Mouse (Mus musculus): ENCODE data around the gene Gga3.
"Not testable (repeated sequence)": the region's sequence is repeated elsewhere in the genome, so short reads cannot be mapped to it uniquely, and the experiment has no call there.

The Gga3 gene

GRCm38 (mm10) chr11:115603476-115604303 lies at the start of gene Gga3, which contains the start of gene Mrps7:
Gene Gga3, minus strand, starts transcription at chr11:115604051.
Gene Mrps7, plus strand, starts transcription at chr11:115603925.
- peak; percentile 94 for DNase-seq

DNA sequence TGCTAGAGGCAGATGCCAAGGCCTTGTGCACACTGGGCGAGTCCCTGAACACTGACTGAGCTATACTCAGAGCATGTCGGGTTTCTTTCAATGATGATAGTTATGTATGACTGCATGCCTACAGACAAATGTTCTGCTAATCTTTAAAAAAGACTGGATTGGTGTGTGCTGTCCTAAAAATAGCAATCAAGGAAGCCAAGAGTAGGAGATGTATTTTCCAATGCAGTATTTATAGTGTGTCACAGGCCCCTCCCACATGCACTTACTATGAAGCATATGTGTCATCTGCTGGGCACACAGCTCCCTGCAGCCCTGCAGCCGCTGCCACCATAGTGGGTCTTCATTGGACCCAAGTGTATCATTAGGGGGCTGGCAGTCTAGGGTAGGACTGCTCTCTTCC lies 49.3 kb upstream of the Gga3 start:
- no peak for DNase-seq

DNA sequence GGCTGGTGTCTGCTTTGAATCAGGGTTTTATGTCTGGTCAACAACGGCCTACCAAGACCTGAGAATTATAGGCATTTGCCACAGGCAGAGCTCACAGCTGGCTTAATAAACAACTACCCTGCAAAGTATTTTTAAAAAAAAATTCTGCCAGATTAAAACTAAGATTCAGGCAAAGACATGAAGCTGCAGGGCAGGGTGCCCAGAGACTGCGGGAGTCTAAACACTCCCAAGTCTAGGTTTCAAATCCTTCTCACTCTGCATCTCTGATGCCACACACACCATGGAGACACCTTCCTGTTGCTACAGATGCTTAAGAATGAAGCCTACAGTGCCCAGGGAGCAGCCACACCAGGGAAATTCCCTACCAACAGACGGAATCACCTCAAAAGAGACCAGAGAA lies 47.8 kb upstream of the Gga3 start:
- DNase-seq, result no peak

DNA sequence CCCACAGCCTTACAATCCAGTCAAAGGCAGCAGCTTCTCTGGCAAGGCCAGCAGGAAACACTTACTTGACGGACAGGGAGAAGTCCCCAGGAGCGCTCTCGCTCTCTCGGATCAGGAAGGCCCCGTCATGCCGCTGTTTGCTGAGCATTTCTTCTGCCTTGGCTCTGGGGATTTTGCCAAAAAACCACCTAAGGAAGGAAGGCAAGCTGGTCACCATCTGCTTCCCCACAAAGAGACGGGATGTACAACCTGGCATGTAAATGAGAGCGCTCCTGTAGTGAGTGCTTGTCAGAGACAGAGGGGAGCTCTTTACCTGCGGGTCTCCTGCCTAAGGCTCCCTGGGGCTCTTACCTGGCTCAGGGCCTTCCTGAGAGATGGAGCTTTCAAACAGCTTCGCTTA lies 45.9 kb upstream of the Gga3 start:
- no peak for DNase-seq

- DNase-seq, result peak; percentile 59
Measured at GRCm38 (mm10) chr11:115647459-115647858, 43.6 kb upstream of the Gga3 start.

- DNase-seq, result peak; percentile 30
Measured at GRCm38 (mm10) chr11:115646439-115646838, 42.6 kb upstream of the Gga3 start.

DNA sequence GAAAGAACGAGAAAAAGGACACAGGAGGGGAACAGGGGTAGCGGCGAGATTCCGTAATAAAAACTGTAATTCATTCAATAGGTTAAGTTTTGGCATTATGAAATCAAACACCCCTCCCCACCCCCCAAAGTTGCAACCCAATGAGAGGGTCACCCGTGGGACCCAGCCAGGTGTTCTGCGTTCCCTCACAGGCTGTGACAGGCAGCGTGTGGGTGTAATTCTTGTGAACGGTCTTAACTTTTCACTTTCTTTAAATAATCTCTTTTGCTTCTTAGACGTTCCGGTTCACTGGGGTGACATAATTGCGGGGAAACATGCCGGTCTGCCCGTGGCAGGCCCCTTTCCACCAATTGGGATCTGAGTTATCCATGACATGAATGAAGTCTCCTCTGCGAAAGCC lies 41.6 kb upstream of the Gga3 start:
- DNase-seq, result not testable (repeated sequence)

GRCm38 (mm10) chr11:115644308-115644707 lies 40.5 kb upstream of the Gga3 start:
- no peak for DNase-seq

DNA sequence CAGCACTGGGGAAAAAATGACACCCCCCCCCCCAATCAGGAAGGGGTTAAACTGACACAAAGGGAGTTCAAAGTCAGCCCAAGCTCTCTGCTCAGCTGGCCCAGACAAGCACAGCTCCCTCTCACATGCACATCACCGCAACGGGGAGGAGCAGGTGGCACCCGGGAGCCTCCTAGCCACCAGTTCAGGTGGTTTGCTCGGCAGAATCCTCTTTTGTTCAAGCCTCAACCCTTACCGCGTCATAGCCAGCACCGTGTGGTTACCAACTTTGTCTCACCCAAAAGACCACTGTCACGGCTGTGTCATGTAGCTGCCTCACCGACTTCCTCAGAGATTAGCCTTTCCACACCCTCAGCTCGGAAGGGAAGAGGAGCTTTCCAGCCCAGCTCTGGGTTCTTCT lies 39.4 kb upstream of the Gga3 start:
- DNase-seq, result peak; percentile 83

DNA sequence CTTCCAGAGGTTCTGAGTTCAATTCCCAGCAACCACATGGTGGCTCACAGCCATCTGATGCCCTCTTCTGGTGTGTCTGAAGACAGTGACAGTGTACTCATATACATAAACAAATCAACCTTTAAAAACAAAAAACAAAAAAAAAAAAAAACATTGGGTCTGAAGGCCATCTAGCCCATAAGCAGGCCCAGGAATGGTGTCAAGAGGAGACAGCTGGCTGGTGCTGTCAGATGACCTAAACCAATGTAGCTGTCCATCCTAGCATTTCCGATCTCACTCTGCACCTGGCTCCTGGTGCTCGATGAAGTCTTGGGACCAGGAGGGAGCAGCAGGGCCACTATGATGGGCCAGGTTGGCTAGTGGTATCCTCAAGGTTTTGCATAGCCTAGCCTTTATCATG lies 38.9 kb upstream of the Gga3 start:
- no peak for DNase-seq

DNA sequence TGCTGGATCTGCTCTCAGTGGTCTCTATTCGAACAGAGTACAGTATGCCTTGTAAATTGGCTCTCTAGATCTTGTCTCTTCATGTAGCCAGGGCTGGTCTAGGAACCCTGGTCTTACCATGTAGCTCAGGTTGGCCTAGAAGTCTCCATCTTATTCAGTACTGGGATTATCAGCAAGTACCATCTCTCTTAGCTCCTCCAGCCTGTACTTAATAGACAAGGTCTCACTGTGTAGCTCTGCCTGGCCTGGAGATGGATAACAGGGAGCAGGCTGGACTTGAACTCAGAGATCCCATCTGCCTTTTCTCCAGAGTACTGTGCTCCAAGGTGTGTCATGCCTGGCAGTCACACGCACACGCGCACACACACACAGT lies 37.8 kb upstream of the Gga3 start:
- no peak for DNase-seq

GRCm38 (mm10) chr11:115640978-115641663 lies 37.3 kb upstream of the Gga3 start:
- DNase-seq, result peak; percentile 70

DNA sequence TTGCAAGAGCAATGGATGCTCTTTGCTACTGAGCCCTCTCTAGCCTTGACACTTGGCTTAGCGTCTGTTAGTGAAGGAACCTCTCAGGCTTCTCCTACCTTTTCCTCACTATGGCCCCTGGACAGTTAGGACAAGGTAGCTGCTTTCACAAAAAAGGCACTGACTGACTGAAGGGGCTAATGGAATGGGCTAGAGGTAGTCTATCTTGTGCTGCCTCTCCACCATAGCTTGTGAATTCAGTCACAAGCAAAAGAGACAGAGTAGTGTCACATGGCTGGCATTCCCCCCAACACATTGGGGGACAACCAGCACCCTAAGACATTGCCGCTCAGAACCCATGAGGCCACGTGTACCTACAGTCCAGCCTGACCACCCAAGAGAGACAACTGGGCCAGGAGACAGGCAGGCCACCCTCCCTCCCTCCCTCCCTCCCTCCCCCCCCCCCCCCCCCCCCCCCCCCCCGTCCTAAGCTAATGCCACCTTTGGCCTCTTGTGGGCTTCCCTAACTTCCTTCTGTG lies 36.5 kb upstream of the Gga3 start:
- no peak for DNase-seq

DNA sequence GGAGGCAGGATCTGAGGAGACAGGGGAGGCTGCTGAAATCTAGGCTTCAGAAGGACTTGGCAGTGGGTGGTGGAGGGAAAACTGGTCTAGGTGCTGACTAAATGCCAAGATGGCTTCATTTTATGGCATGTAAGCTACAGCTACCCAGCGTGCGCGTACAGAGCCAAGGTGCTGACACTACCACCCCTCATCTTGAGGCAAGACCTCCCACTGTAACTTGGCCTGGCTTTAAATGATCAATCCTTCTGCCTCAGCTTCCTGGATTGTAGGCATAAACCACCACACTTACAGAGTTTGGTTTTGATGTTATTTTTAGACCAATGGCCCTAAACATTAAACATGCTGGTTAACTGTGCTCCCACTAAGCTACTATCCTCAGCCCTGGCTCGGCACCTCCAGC lies 35.7 kb upstream of the Gga3 start:
- DNase-seq, result no peak

DNA sequence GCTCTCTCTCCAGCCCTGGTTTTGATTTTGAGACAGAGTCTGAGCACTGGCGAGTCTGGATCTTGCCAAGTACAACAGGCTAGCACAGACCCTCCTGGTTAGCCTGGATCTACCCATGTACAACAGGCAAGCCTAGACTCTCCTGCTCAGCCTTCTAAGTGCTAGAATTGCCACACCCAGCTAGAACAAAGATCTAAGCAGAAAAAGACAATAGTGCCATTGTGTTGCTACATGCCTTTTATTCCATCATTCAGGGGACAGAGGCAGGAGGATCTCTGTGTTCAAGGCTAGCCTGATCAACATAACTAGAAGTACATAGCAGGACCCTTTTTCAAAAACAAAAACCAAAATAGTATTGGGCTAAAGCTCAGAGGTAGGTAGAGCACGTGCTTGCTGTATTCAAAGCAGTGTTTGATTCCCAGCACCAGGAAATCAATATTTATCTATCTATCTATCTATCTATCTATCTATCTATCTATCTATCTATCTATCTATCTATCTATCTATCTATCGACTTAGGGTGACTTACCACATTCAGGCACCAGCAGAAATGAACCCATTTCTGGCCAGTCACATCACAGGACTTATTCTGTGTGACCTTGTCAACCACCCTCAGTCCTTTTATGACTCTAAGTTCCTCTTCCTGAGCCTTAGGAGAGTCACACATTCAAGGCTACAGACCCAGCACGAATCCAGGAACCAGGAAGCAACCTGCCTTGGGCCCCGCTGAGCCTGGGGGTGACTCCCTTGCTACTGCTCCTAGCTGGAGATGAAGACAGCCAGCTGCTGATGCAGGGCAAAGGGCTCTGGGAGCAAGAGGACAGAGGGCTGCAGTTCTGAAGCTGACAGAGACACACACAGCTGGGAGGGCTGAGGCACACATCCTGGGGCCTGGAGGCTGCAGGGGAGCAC lies 34.9 kb upstream of the Gga3 start:
- DNase-seq, result no peak

DNA sequence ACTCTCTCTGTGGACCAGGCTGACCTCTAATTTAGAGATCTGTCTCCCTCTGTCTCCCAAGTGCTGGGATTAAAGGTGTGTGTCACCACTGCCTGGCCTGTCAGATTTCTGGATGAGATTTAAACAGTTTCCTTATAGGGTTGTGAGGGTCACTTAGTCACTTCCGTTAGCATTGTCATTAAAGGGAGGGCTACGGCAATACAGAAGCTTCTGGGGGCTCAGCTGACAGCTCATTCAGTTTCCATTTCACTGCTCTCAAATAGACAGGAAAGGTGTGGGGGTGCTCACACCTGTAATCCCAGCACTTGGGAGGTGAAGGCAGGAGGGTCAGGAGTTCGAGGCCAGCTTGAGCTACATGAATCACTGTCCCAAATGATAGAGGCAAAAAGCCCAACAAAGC lies 33.1 kb upstream of the Gga3 start:
- DNase-seq, result no peak

- no peak for DNase-seq
Measured at GRCm38 (mm10) chr11:115635484-115635883, 31.6 kb upstream of the Gga3 start.

DNA sequence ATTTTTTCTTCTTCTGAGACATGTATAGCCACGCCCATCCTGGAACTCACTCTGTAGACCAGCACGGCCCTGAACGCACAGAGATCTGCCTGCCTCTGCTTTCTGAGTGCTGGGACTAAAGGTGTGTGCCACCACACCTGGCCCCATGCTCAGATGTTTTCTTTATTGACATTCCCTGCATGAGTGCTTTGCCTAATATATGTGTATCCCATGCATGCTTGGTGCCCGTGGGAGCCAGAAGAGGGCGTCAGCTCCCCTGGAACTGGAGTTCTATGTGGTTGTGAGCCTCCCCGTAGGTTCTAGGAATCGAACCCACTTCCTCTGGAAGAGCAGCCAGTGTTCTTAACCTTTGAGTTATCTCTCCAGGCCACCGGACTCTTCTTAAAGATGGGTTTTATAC lies 31.2 kb upstream of the Gga3 start:
- DNase-seq, result no peak

DNA sequence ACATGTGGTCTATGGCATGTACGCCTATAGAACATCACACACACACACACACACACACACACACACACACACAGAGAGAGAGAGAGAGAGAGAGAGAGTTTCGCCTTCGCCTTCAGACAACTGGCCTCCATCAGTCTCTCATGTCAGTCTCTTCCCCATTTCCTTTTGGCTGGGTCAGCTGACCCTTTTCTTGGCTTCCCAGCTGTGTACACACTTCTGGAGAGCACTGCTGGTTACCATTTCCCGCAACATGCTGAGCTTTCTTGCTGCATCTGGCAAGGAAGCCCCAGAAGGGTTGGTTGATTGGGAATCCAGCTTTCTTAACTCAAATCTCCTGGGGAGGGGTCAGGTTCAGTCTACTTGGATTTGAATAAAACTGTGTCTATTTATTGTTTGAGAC lies 30.3 kb upstream of the Gga3 start:
- no peak for DNase-seq

GRCm38 (mm10) chr11:115632862-115633261 lies 29.0 kb upstream of the Gga3 start:
- no peak for DNase-seq

DNA sequence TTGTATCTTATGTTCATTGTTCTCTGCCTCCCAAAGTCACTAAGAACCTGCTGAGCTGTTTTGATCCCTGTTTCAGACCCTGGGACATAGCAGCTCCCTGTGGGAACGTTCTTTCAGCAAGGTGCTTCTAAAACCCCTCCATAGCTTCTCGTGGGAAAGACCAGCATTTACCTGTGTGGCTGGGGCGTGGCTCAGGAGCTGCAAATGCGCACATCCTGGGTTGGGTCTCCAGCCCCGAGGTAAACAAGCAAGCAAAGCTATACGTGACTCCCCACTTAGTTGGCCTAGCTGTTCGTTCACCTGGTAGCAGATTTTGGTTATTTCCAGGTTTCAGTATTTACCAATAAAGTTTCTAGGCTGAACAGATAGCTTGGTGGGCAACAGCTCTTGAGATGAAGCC lies 28.4 kb upstream of the Gga3 start:
- no peak for DNase-seq

DNA sequence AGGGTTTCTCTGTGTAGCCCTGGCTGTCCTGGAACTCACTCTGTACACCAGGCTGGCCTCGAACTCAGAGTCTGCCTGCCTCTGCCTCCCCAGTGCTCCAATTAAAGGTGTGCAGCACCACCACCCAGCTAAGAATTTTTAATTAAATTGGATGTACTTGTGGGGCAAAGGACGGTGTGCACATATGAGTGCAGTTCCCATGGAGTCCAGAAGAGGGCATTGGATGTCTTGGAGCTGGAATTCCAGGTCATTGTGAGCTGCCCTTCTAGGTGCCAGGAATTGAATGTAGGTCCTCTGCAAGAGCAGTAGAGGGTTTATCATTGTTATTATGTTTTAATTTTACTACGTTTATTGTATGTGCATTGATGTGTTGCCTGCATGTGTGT lies 27.6 kb upstream of the Gga3 start:
- peak; percentile 49 for DNase-seq

All from thymus, postnatal 25 days (tissue).